Mouse (Mus musculus) cerebellum, postnatal 14 days (tissue): ENCODE results near the gene Nanog.
A peak's percentile ranks its signal among the peaks of the same experiment; 100 is the strongest.
"Not testable (repeated sequence)": the region's sequence is repeated elsewhere in the genome, so short reads cannot be mapped to it uniquely, and the experiment has no call there.

Experiments used
- DNase-seq, 2 experiments: peaks; one replicate each; pipeline ENCODE4 v3.0.0; 2021; ENCODE audit warnings: mixed read lengths in 2 of 2

Gene Nanog

DNA sequence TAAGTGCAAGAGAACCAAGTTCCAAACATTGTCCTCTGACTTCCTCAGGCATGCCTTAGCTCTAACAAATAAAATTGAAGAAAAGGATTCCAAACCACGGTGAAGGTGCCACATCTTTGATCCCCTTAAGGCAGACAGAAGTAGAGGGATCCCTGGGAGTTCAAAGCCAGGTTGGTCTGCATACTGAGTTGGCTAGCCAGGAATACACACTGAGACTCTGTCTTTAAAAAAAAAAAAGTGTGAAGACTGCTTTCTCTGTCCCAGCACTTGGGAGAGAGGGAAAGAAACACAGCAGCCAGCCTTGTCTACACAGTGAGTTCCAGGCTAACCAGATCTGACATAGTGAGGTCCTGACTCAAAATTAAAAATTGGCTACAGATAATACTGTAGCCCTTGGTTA is 3.6 kb upstream of the Nanog start:
- DNase-seq = no peak

DNA sequence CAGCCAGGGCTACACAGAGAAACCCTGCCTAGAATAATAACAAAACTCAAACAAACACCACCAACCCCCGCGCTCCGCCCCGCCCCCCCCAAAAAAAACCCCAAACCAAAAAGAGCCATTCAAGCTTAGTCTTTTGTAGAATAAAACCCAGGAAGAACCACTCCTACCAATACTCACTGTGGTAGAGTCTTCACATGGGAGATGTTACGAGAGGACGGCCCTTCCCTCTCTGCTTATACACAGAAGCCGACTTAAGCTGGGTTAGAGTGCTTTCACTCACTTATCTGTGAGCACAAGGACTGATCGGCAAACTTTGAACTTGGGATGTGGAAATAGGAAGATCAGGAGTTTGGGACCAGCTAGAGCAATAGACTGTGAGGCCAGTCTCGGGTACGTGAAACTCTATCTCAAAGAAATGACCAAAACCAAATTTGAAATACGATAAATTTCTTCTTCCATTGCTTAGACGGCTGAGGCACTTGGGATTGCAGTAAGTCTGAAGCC is 900 bp upstream of the Nanog start:
- DNase-seq = no peak

DNA sequence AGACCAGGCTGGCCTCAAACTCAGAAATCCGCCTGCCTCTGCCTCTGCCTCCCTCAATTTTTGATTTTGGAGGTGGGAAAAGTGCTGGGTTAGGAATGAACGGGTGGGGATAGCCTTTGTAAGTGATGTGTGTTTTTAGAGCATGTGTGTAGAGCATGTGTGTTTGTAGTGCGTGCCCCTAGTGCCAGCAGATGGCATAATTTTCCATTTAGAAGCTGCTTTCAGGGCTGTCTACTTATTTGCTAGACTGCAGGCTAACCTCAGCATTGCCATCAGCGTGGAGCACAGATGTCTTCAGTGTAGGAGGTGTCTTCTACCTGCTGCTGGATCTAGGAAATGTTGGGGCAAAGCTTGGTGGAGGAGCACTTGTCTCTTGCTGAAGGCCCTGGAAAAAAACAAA is 1.5 kb downstream of the Nanog start:
- DNase-seq = no peak

DNA sequence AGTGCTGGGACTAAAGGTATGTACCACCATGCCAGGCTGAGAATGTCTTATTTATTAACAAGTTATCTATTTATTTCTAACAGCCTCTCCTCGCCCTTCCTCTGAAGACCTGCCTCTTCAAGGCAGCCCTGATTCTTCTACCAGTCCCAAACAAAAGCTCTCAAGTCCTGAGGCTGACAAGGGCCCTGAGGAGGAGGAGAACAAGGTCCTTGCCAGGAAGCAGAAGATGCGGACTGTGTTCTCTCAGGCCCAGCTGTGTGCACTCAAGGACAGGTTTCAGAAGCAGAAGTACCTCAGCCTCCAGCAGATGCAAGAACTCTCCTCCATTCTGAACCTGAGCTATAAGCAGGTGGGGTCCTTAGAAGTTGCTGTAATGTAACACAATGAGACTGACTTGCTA is 4.2 kb downstream of the Nanog start:
- DNase-seq = no peak

DNA sequence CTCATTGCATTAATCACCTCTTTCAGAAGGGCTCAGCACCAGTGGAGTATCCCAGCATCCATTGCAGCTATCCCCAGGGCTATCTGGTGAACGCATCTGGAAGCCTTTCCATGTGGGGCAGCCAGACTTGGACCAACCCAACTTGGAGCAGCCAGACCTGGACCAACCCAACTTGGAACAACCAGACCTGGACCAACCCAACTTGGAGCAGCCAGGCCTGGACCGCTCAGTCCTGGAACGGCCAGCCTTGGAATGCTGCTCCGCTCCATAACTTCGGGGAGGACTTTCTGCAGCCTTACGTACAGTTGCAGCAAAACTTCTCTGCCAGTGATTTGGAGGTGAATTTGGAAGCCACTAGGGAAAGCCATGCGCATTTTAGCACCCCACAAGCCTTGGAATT is 5.8 kb downstream of the Nanog start:
- DNase-seq = not testable (repeated sequence)

DNA sequence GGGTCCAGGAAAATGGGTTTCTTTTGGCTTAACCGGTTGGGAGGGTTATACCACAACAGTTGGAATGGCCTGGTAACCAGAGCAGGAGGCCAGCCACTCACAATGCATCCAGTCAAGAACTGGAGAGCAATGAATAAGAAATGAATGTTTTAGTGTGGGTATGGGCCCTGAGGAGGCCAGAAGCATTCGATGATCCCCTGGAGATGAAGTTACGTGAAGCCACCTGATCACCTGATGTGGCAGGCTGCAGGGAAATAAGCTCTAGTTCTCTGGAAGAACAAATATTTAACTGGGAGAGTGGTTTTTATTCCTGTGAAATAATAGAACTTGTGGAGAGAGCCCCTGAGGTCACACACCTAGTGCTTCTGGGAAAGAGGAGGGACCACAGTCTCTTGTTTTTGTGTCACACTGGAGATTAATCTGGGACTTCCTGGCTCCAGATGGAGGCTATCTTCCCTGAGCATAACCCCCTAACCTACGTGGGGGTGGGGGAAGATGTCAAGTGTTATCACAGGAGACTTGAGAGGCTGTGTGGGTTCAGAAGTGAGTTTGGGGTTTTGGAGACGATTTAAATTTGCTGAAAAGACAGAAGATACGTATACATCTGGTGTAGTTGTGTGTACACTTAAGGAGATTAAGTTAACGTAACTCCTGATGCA is 7.5 kb downstream of the Nanog start:
- no peak for DNase-seq

GRCm38 (mm10) chr6:122715886-122716285 is 8.6 kb downstream of the Nanog start:
- DNase-seq = no peak

GRCm38 (mm10) chr6:122718224-122718623 is 10.9 kb downstream of the Nanog start:
- not testable (repeated sequence) for DNase-seq

- DNase-seq = peak; percentile 75 to 83
Observed at GRCm38 (mm10) chr6:122719942-122720341, 12.7 kb downstream of the Nanog start.

DNA sequence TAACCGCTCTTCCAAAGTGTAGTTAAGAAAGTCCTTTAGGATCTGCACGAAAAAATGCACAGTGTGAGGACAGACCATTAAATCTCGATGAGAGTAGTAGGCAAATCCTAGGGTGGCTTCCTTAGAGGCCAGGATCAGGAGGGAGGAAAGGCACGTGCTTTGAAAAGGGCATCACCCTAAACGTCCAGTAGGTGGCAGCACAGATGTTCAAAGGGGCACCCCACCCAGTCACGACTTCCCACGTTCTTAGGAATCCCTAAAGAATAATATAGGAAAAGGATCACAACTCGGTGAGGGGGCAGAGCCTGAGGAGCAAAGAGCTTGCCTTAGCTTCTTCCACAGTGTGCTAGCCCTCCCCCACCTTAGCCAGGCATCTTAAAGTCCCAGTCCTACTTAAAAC is 32.7 kb downstream of the Nanog start:
- DNase-seq = peak; percentile 87 to 90

DNA sequence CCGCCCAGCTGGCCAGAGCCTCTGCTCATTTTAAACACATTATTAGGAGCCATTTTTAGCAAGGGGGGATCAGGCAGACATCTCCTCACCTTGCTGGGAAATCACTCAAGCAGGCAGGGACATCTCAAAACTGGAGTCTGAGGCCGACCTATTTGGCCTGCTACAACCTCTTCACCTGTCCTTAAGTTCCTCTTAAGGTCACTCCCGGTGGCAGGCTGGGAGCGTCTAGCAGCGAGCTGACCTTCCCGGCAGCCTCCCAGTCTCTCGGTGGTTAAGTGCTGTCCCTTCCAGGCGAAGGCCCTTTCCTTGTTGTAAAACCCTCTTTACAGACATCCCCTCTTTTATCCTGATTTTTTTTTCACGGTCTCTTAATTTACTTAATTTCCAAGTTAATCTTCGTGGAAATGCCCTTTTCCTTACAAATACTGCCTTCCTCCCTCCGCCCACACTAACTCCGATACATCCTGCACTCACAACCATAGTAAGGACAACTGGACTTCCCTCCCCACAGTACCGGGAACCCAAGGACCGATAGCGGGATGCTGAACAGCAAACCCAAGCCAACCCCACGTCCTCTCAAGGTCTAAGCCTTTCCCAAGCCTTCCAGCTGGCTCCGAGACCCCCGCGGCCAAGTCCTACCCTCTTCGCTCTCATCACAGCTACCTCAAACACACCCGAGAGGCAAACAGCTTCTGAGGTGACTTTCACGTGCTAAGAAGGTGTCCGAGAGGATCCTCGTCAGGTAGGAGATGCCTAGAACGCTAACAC is 34.4 kb downstream of the Nanog start:
- DNase-seq = peak; percentile 55 to 56

- DNase-seq = peak; percentile 70 to 82
Observed at GRCm38 (mm10) chr6:122742228-122742899, 35.1 kb downstream of the Nanog start.

DNA sequence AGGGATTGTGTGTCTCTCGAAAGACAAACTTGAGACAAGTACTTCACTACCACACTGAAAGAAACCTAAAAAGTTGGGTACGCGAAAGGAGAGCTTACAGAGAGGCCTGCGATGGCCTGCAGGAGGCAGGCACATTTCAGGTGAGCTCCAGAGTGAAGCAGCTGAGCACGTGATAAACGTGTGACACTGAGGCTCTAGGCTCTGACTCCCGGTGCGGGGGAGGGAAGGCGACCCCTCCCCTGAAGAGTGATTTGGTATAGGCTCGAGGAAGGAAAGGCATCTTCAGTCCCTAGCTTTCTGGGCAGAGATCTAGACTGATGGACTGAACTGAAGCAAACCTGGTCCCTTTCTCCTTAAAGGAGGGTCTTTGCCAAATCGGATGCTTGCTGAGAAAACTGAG is 36.1 kb downstream of the Nanog start:
- DNase-seq = peak; percentile 29 to 34

- no peak for DNase-seq
Observed at GRCm38 (mm10) chr6:122744505-122745249, 37.4 kb downstream of the Nanog start.

DNA sequence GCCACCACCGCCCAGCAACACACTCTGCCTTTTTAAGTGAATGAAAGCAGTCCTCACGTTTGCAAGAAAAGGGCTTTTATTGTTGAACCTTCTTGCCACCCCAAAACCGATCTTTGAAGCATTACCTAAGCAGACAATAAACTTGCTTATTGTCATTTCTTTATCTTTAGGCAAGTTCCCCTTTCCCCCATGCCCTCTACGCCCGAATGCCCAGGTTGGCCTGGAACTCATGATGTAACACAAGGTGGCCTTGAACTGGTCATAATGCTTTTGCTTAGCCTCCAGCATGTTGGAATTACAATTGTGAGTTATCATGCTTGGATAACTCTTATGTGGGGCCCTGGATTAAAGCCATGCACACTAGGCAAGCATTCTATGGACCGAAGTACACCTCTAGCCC is 43.3 kb downstream of the Nanog start:
- no peak for DNase-seq

DNA sequence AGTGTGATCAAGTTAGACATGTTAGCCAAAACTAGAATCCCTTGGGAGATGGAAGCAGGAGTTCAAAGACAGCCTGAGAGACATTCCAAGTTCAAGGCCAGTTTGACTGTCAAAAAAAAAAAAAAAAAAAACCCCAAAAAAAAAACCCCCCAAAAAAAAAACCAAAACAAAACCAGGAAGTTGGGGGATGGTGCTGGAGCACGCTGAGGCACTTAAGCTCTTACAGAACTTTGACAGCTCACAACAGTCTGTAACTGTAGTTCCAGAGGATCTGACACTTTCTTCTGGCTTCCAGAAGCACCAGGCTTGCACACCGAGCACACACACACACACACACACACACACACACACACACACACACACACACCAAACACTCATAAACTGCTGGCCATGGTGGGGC is 48.6 kb downstream of the Nanog start:
- no peak for DNase-seq

DNA sequence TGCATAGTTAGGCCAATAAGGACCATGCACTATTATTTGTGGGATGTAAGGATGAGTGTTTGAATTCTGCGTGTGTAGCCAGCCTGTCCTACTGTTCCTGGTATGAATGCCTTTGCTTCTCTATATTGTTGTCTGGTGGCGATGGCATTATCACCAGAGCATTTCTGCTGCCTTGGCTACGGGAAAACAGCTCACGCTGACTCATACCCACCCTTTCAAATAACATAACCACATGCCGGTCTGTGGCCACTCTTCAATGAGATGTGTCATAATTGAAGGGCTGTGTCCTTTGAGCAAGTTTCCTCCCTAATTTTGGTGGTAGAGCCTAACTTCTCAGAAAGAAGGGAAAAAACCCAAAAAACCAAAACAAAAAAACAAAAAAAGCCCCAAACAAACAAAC is 51.4 kb downstream of the Nanog start:
- no peak for DNase-seq

GRCm38 (mm10) chr6:122761011-122761599 is 53.8 kb downstream of the Nanog start:
- DNase-seq = peak; percentile 86 to 91

GRCm38 (mm10) chr6:122761901-122762300 is 54.6 kb downstream of the Nanog start:
- DNase-seq = no peak

DNA sequence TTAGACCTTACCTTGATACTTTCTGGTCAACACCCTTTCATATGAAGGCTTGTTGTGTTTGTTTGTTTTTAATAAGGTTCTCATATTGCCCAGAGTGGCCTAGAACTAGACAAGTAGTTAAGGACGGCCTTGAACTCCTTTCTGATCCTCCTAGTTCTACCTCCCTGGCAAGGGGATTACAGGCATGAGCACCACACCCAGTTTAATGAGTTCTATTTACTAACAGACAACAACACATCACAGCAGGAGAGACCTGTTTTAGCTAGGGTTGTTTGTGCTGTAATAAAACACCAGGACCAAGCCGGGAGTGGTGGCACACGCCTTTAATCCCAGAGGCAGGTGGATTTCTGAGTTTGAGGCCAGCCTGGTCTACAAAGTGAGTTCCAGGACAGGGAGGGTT is 55.2 kb downstream of the Nanog start:
- DNase-seq = no peak

- no peak for DNase-seq
Observed at GRCm38 (mm10) chr6:122762952-122763700, 55.8 kb downstream of the Nanog start.
